Mouse (Mus musculus) MEL (cell line): ENCODE measurements around the gene Trim62. TPM values are rescaled to one million over a fixed set of nuclear protein-coding genes. Genes with fewer than 3 reads are reported as not detected.

Experiments used
- DNase-seq: peaks from one replicate; pipeline ENCODE4 v3.0.0; 2011; ENCODE audit warnings: low read depth, low spot score
- H3K27ac ChIP-seq: 2 replicates; pipeline ENCODE4 v1.5.1; 2012; ENCODE audit warnings: low read depth, mild to moderate bottlenecking, control low read depth, low read length, moderate library complexity; ENCODE audit not compliant: control insufficient read depth
- H3K27me3 ChIP-seq, 2 experiments: fragments of 150-350 bp in 1 of 2; sonication (generic) in 1 of 2; 2 replicates each; pipeline ENCODE4 v1.6.1; 2012; ENCODE audit warnings: low read length in 2 of 2, mild to moderate bottlenecking in 2 of 2, improper control_type of control experiment in 1 of 2, moderate library complexity in 1 of 2; ENCODE audit not compliant: insufficient read depth in 2 of 2, control insufficient read depth in 1 of 2
- H3K36me3 ChIP-seq, 2 experiments: 2 replicates each; pipeline ENCODE4 v1.6.1; 2012 to 2014; ENCODE audit warnings: low read length in 2 of 2, improper control_type of control experiment in 1 of 2, inconsistent platforms in 1 of 2, mild to moderate bottlenecking in 1 of 2; ENCODE audit not compliant: insufficient read depth in 2 of 2, control insufficient read depth in 1 of 2
- H3K4me1 ChIP-seq, 2 experiments: fragments of 150-350 bp in 1 of 2; sonication (generic) in 1 of 2; 2 replicates each; pipeline ENCODE4 v1.6.1; 2012; ENCODE audit warnings: low read length in 2 of 2, improper control_type of control experiment in 1 of 2, mild to moderate bottlenecking in 1 of 2; ENCODE audit not compliant: insufficient read depth in 2 of 2, control insufficient read depth in 1 of 2
- H3K4me3 ChIP-seq, 2 experiments: fragments of 150-350 bp in 1 of 2; sonication (generic) in 1 of 2; 2 replicates each; pipeline ENCODE4 v1.5.1; 2012; ENCODE audit warnings: low read depth in 2 of 2, low read length in 2 of 2, mild to moderate bottlenecking in 2 of 2, moderate library complexity in 2 of 2, control low read depth in 1 of 2, improper control_type of control experiment in 1 of 2; ENCODE audit not compliant: control insufficient read depth in 1 of 2, insufficient read depth in 1 of 2
- H3K79me2 ChIP-seq: 2 replicates; pipeline ENCODE4 v1.6.1; 2012; ENCODE audit warnings: mild to moderate bottlenecking, low read length, moderate library complexity; ENCODE audit not compliant: control insufficient read depth, poor library complexity, insufficient read depth
- H3K9ac ChIP-seq: 2 replicates; pipeline ENCODE4 v1.6.1; 2012; ENCODE audit warnings: low read depth, mild to moderate bottlenecking, control low read depth, low read length, moderate library complexity; ENCODE audit not compliant: control insufficient read depth, poor library complexity, severe bottlenecking
- H3K9me3 ChIP-seq: fragments of 150-350 bp; sonication (generic); replicated peaks from 2 replicates; pipeline ENCODE4 v1.6.1; 2012; ENCODE audit warnings: mild to moderate bottlenecking, low read length, improper control_type of control experiment, moderate library complexity; ENCODE audit not compliant: insufficient read depth
- BHLHE40 ChIP-seq: IDR thresholded peaks from 2 replicates; pipeline ENCODE4 v1.6.1; 2012; ENCODE audit warnings: low read depth, mild to moderate bottlenecking, inconsistent platforms, low read length, improper control_type of control experiment, borderline replicate concordance
- CHD1 ChIP-seq: IDR thresholded peaks from 2 replicates; pipeline ENCODE4 v1.6.1; 2012; ENCODE audit warnings: low read depth, mild to moderate bottlenecking, inconsistent platforms, low read length, improper control_type of control experiment
- CHD2 ChIP-seq: IDR thresholded peaks from 2 replicates; pipeline ENCODE4 v1.6.1; 2011; ENCODE audit warnings: low read length, improper control_type of control experiment
- E2F4 ChIP-seq: IDR thresholded peaks from 2 replicates; pipeline ENCODE4 v1.6.1; 2011; ENCODE audit warnings: low read depth, low read length, improper control_type of control experiment, borderline replicate concordance
- ETS1 ChIP-seq: IDR thresholded peaks from 2 replicates; pipeline ENCODE4 v1.6.1; 2012; ENCODE audit warnings: low read depth, mild to moderate bottlenecking, inconsistent platforms, low read length, improper control_type of control experiment, moderate library complexity
- GATA1 ChIP-seq: IDR thresholded peaks from 2 replicates; pipeline ENCODE4 v1.6.1; 2011; ENCODE audit warnings: low read depth, low read length, improper control_type of control experiment
- KAT2A ChIP-seq: conservative IDR thresholded peaks from 2 replicates; pipeline ENCODE4 v1.6.1; 2012; ENCODE audit warnings: low read depth, low read length, improper control_type of control experiment, inconsistent platforms
- MAFK ChIP-seq: IDR thresholded peaks from 2 replicates; pipeline ENCODE4 v1.6.1; 2011; ENCODE audit warnings: low read depth, mild to moderate bottlenecking, low read length, improper control_type of control experiment, borderline replicate concordance
- MAX ChIP-seq: IDR thresholded peaks from 2 replicates; pipeline ENCODE4 v1.6.1; 2011; ENCODE audit warnings: low read length, improper control_type of control experiment
- MXI1 ChIP-seq: IDR thresholded peaks from 2 replicates; pipeline ENCODE4 v1.6.1; 2011; ENCODE audit warnings: mild to moderate bottlenecking, low read depth, low read length, improper control_type of control experiment
- MYB ChIP-seq: IDR thresholded peaks from 2 replicates; pipeline ENCODE4 v1.6.1; 2011; ENCODE audit warnings: mild to moderate bottlenecking, low read depth, low read length, improper control_type of control experiment
- MYC ChIP-seq: IDR thresholded peaks from 2 replicates; pipeline ENCODE4 v1.6.1; 2011; ENCODE audit warnings: low read depth, mild to moderate bottlenecking, low read length, improper control_type of control experiment, moderate library complexity
- NELFE ChIP-seq: IDR thresholded peaks from 2 replicates; pipeline ENCODE4 v1.6.1; 2011; ENCODE audit warnings: low read depth, low read length, improper control_type of control experiment
- NRF1 ChIP-seq: IDR thresholded peaks from 2 replicates; pipeline ENCODE4 v1.6.1; 2014; ENCODE audit warnings: low read depth, mild to moderate bottlenecking, inconsistent platforms, low read length, improper control_type of control experiment, moderate library complexity; ENCODE audit not compliant: poor library complexity, insufficient read depth, severe bottlenecking
- POLR2A ChIP-seq, 2 experiments: IDR thresholded peaks; 2 replicates each; pipeline ENCODE4 v1.6.1; 2011 to 2012; ENCODE audit warnings: low read length in 2 of 2, mild to moderate bottlenecking in 2 of 2, control low read depth in 1 of 2, improper control_type of control experiment in 1 of 2, low read depth in 1 of 2, moderate library complexity in 1 of 2; ENCODE audit not compliant: control insufficient read depth in 1 of 2, insufficient read depth in 1 of 2, poor library complexity in 1 of 2
- POLR2AphosphoS5 ChIP-seq: IDR thresholded peaks from 2 replicates; pipeline ENCODE4 v1.6.1; 2012; ENCODE audit warnings: low read depth, borderline replicate concordance, mild to moderate bottlenecking, inconsistent platforms, low read length, moderate library complexity, mixed read lengths
- RCOR1 ChIP-seq: IDR thresholded peaks from 2 replicates; pipeline ENCODE4 v1.6.1; 2012; ENCODE audit warnings: low read depth, mild to moderate bottlenecking, inconsistent platforms, low read length, improper control_type of control experiment
- SMC3 ChIP-seq: IDR thresholded peaks from 2 replicates; pipeline ENCODE4 v1.6.1; 2011; ENCODE audit warnings: low read depth, low read length, improper control_type of control experiment
- TAL1 ChIP-seq: IDR thresholded peaks from 2 replicates; pipeline ENCODE4 v1.6.1; 2012; ENCODE audit warnings: mild to moderate bottlenecking, inconsistent platforms, low read length, moderate library complexity, mixed read lengths
- TBP ChIP-seq: IDR thresholded peaks from 2 replicates; pipeline ENCODE4 v1.8.0; 2011; ENCODE audit warnings: low read depth, low read length, improper control_type of control experiment
- USF2 ChIP-seq, 2 experiments: IDR thresholded peaks; 2 replicates each; pipeline ENCODE4 v1.6.1; 2011 to 2012; ENCODE audit warnings: improper control_type of control experiment in 2 of 2, low read length in 2 of 2, borderline replicate concordance in 1 of 2, inconsistent platforms in 1 of 2, low read depth in 1 of 2, mild to moderate bottlenecking in 1 of 2; ENCODE audit not compliant: insufficient read depth in 1 of 2
- ZKSCAN1 ChIP-seq: IDR thresholded peaks from 2 replicates; pipeline ENCODE4 v1.6.1; 2012; ENCODE audit warnings: low read depth, mild to moderate bottlenecking, inconsistent platforms, low read length, improper control_type of control experiment, moderate library complexity
- ZMIZ1 ChIP-seq: IDR thresholded peaks from 2 replicates; pipeline ENCODE4 v1.6.1; 2012; ENCODE audit warnings: low read depth, mild to moderate bottlenecking, inconsistent platforms, low read length, improper control_type of control experiment, moderate library complexity
- ZNF384 ChIP-seq: IDR thresholded peaks from 2 replicates; pipeline ENCODE4 v1.6.1; 2012; ENCODE audit warnings: low read depth, mild to moderate bottlenecking, inconsistent platforms, low read length, improper control_type of control experiment
- polyA plus RNA-seq, 2 experiments: library from polyadenylated mRNA; stranded (reverse) in 1 of 2; unstranded in 1 of 2; fragments of >175 nt in 1 of 2; fragments of >200 nt in 1 of 2; gene quantifications; 2 replicates each; pipeline versions ENCODE4 v1.2.1 to v1.2.4; 2012; ENCODE audit warnings: low replicate concordance in 2 of 2, low read depth in 1 of 2; ENCODE audit not compliant: insufficient read length in 2 of 2, insufficient read depth in 1 of 2, missing spikeins in 1 of 2
- total RNA-seq: library from RNA; depleted of rRNA; stranded (reverse); fragments of 300-350 nt; gene quantifications from 2 replicates; pipeline ENCODE4 v1.2.3, GENCODE M21; 2012

Gene Trim62
- total and polyA plus RNA-seq, 3 experiments = 0.12 to 1.2 TPM; not detected in 1

DNA sequence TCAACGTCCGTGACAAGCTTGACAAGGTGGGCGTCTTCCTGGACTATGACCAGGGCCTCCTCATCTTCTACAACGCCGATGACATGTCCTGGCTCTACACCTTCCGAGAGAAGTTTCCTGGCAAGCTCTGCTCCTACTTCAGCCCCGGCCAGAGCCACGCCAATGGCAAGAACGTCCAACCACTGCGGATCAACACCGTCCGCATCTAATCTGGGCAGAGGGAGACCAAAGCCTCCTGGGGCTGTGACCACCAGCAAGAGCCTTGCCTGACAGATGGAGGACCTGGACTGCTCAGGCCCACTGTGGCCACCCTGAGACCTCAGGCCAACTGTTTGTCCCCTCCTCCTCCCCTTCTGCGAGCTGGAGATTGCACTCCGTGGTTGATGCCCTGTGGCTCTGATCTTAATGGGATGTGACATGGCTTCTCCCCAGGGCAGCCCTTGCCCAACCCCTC lies 26.0 kb downstream of the Trim62 start:
- no peaks in the 10 kb centered on the region for H3K36me3 ChIP-seq
- H3K27ac ChIP-seq = no peak overlapping the region
- no peaks in the 10 kb centered on the region for H3K79me2 ChIP-seq
- H3K9ac ChIP-seq = no peak overlapping the region
- no peak overlapping the region for H3K4me3 ChIP-seq
- H3K27me3 ChIP-seq = no peaks in the 10 kb centered on the region
- no peak for TF ChIP-seq CHD1
- no peak for TF ChIP-seq TAL1
- TF ChIP-seq SMC3 = no peak
- no peak for TF ChIP-seq ETS1
- no peak for TF ChIP-seq RCOR1
- TF ChIP-seq ZMIZ1 = no peak
- no peak for TF ChIP-seq ZKSCAN1
- TF ChIP-seq MXI1 = no peak
- TF ChIP-seq USF2 (IDR thresholded peaks at IDR 0.05; ENCODE audit: borderline replicate concordance in 1 of 2, insufficient read depth in 1 of 2, low read depth in 1 of 2, low read length in 2 of 2) = no peak
- TF ChIP-seq TBP = no peak
- no peak for TF ChIP-seq POLR2A (IDR thresholded peaks at IDR 0.05; ENCODE audit: control insufficient read depth in 1 of 2, insufficient read depth in 1 of 2, low read depth in 1 of 2, low read length in 2 of 2, poor library complexity in 1 of 2)
- TF ChIP-seq KAT2A = no peak
- TF ChIP-seq POLR2AphosphoS5 = no peak
- no peak for TF ChIP-seq BHLHE40
- TF ChIP-seq, all 39 proteins: peak for 0
- no peak for DNase-seq
- Histone ChIP-seq H3K9me3 (no peaks in the 10 kb centered on the region), H3K4me1 (no peaks in the 10 kb centered on the region)

DNA sequence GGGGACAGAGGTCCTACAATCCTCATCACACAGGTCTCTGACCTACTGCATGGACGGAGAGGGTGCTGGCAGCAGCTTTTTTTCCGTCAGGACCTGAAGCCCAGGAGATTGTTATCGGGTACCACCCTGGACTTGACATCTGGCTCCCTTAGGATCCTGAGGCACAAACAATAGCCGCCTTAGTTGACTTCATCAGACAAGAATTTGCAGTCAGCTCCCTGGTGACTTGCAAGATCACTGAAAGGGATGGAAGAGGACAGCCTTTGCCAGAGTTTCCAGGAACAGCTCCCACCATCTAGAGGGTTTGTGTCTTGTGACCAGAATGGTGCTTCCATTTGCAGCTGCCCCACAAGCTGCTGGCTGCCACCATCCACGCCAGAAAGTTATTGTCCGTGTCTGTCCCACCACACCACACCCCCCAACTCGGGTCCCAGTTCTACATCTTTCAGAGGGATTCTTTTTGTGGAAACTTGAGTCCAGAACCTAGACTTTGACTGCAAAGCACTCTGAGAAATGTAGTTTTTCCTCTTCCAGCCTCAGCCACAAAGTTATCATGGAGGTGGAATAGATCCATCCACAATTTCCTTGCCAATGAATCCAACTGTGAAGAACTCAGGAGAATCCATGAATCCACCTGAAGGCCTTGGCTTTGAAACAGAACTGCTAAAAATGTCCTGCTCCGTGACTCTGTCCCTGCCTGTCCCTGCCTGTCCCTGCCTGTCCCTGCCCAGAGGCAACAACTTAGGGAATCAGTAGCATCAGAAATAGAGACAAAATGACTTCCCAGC lies 27.1 kb downstream of the Trim62 start:
- H3K27me3 ChIP-seq = no peaks in the 10 kb centered on the region; a peak in 1 of 4 replicates
- no peak overlapping the region for H3K4me3 ChIP-seq
- no peak overlapping the region for H3K27ac ChIP-seq
- no peak for TF ChIP-seq NELFE
- no peak for TF ChIP-seq TBP
- TF ChIP-seq ZMIZ1 = no peak
- TF ChIP-seq RCOR1 = no peak
- TF ChIP-seq E2F4 = no peak
- TF ChIP-seq NRF1 = no peak
- TF ChIP-seq MYB = no peak
- no peak for TF ChIP-seq MAX
- no peak for TF ChIP-seq POLR2A (IDR thresholded peaks at IDR 0.05; ENCODE audit: control insufficient read depth in 1 of 2, insufficient read depth in 1 of 2, low read depth in 1 of 2, low read length in 2 of 2, poor library complexity in 1 of 2)
- TF ChIP-seq TAL1 = no peak
- TF ChIP-seq GATA1 = no peak
- TF ChIP-seq ZNF384 = no peak
- no peak for TF ChIP-seq CHD2
- TF ChIP-seq MAFK = no peak
- TF ChIP-seq ZKSCAN1 = no peak
- no peak for TF ChIP-seq MYC
- no peak for DNase-seq
- no peak overlapping the region for H3K9ac ChIP-seq
- H3K79me2 ChIP-seq = no peaks in the 10 kb centered on the region
- no peaks in the 10 kb centered on the region for H3K4me1 ChIP-seq
- no peaks in the 10 kb centered on the region for H3K36me3 ChIP-seq
- no peaks in the 10 kb centered on the region for H3K9me3 ChIP-seq
